Mouse (Mus musculus) hindbrain, embryonic 12.5 days (tissue): Measurements from ENCODE around the gene Ajap1. TPM values are rescaled to one million over a fixed set of nuclear protein-coding genes. Genes with fewer than 3 reads are reported as not detected.

Experiments
- ATAC-seq: fragments of 200-750 bp; cut with Nextera tagmentation; 2 replicates; pipeline ENCODE4 v1.8.0; 2017; ENCODE audit warnings: moderate TSS enrichment; ENCODE audit not compliant: low FRiP score
- H3K27ac ChIP-seq: fragments of 300-500 bp; sonication (generic); 2 replicates; pipeline ENCODE4 v1.5.1; 2016; ENCODE audit warnings: mild to moderate bottlenecking
- H3K27me3 ChIP-seq: fragments of 300-500 bp; sonication (generic); 2 replicates; pipeline ENCODE4 v1.6.1; 2016; ENCODE audit warnings: mild to moderate bottlenecking
- H3K36me3 ChIP-seq: fragments of 300-500 bp; sonication (generic); 2 replicates; pipeline ENCODE4 v1.6.1; 2016; ENCODE audit warnings: mild to moderate bottlenecking
- H3K4me1 ChIP-seq: fragments of 300-500 bp; sonication (generic); 2 replicates; pipeline ENCODE4 v1.6.1; 2016
- H3K4me2 ChIP-seq: fragments of 300-500 bp; sonication (generic); replicated peaks from 2 replicates; pipeline ENCODE4 v1.6.1; 2016; ENCODE audit warnings: mild to moderate bottlenecking
- H3K4me3 ChIP-seq: fragments of 300-500 bp; sonication (generic); 2 replicates; pipeline ENCODE4 v1.5.1; 2016; ENCODE audit warnings: mild to moderate bottlenecking
- H3K9ac ChIP-seq: fragments of 300-500 bp; sonication (generic); 2 replicates; pipeline ENCODE4 v1.6.1; 2016; ENCODE audit warnings: mild to moderate bottlenecking, moderate library complexity
- H3K9me3 ChIP-seq: fragments of 300-500 bp; sonication (generic); replicated peaks from 2 replicates; pipeline ENCODE4 v1.6.1; 2016; ENCODE audit warnings: mild to moderate bottlenecking
- WGBS: fragments of 180-500 bp; shearing (Covaris S2); methylation state at CpG from one replicate; pipeline ENCODE4 v1.1.7; 2016; 5-methylcytosine and 5-hydroxymethylcytosine counted together
- polyA plus RNA-seq: library from polyadenylated mRNA; unstranded; fragments of >200 nt; fragmentation: Nextera tagmentation; extraction: Ambion mirVana; gene quantifications from 2 replicates; pipeline ENCODE4 v1.2.1, GENCODE M21; 2016

Ajap1 gene
- polyA plus RNA-seq, 1 experiment from 2014 or later: 4.6 TPM

DNA sequence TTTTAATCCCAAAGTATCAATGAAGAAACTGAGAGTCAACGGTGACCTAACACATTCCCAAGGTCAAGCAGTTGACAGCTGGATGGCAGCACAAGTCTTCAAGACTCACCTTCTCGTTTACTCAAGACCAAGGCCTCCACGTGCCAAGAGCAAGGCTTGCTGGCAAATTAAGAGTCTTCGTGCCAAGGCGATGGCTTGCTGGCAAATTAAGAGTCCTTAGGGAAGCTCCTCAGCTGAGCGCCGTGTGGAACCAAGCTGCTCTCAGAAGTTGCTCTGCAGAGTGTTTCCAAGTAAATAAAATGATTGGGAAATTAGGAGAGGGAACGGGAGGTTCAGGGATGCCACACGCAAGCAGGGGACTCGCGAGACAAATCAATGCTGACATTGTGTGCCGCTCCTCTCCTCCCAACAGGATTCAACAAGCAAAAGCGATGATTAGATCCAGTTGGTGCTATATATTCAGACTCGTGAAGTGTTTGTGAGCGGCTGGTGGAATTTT is 147.3 kb downstream of the Ajap1 start:
- no peaks in the 10 kb centered on the region for H3K36me3 ChIP-seq
- H3K4me3 ChIP-seq: no peak overlapping the region
- WGBS: 75% methylated on average over 15 of the region's 15 CpGs
- no peaks in the 10 kb centered on the region for H3K27me3 ChIP-seq
- no peak overlapping the region for H3K4me2 ChIP-seq
- H3K9me3 ChIP-seq: no peaks in the 10 kb centered on the region
- no peak overlapping the region for H3K9ac ChIP-seq
- no peak overlapping the region for H3K27ac ChIP-seq
- ATAC-seq: no peak
- H3K4me1 ChIP-seq: no peaks in the 10 kb centered on the region

DNA sequence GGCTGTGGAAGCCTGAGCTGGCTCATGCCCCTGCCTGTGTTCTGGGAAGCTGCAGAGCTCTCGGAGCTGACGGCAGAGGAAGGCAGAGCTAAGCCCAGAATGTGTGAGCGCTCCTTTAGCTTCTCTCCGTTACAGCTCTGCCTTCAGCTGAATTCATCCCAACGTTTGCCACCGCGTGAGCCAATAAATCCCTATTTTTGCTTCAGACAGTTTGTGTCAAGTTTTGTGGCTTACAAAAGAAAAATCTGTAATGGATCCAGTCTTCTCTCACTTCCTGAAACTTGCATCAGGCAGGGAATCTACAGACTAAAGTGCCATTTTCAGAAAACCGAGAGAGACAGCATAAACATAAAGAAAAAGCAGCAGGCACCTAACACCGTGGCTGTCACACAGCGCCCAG is 154.8 kb downstream of the Ajap1 start:
- no peak overlapping the region for H3K4me3 ChIP-seq

More for the DNA sequence above, 154.8 kb downstream of the Ajap1 start:
- no peaks in the 10 kb centered on the region for H3K36me3 ChIP-seq
- no peak overlapping the region for H3K4me2 ChIP-seq
- no peak overlapping the region for H3K27ac ChIP-seq
- WGBS: 81% methylated on average over 10 of the region's 10 CpGs
- no peaks in the 10 kb centered on the region for H3K9me3 ChIP-seq
- no peaks in the 10 kb centered on the region for H3K27me3 ChIP-seq
- no peak overlapping the region for H3K9ac ChIP-seq
- no peak for ATAC-seq
- peaks cover 8% of the 10 kb centered on the region; the same call in 1 of the 2 replicates for H3K4me1 ChIP-seq
